Mouse (Mus musculus) T-helper 17 cell (primary cell): ENCODE measurements around the gene 1110008L16Rik.

Experiments
- in situ Hi-C, 2 experiments: fragments of 300-600 bp; cut with MboI, MseI; formaldehyde crosslinking; loops; 1 replicate in 1 of 2; 2 replicates in 1 of 2; pipeline ENCODE4 v1.15.1; 2025; ENCODE audit warnings: high pct_unique_total_duplicates in 2 of 2

The 1110008L16Rik gene

GRCm38 (mm10) chr12:55389132-55390081 lies 90.0 kb downstream of the 1110008L16Rik start:
- in situ Hi-C loops, result loop anchor here (5.0 kb wide), 2 partner anchors 72 to 77 kb away; no protein-coding TSS in a partner anchor

GRCm38 (mm10) chr12:55392120-55392519 lies 92.7 kb downstream of the 1110008L16Rik start:
- in situ Hi-C loops, result loop anchor here in 1 of 2 experiments (5.0 kb wide), 1 partner anchor 80 kb away; no protein-coding TSS in a partner anchor

GRCm38 (mm10) chr12:55392733-55393577 lies 93.6 kb downstream of the 1110008L16Rik start:
- in situ Hi-C loops, result loop anchor here in 1 of 2 experiments (5.0 kb wide), 1 partner anchor 81 kb away; no protein-coding TSS in a partner anchor

- in situ Hi-C loops, result loop anchor here in 1 of 2 experiments (5.0 kb wide), 1 partner anchor 97 kb away; the partner anchor contains the start of gene Nfkbia
These were observed 96.2 kb downstream of the 1110008L16Rik start for GRCm38 (mm10) chr12:55395601-55396000.

GRCm38 (mm10) chr12:55396536-55396935 lies 97.2 kb downstream of the 1110008L16Rik start:
- in situ Hi-C loops, result loop anchor here in 1 of 2 experiments (5.0 kb wide), 1 partner anchor 96 kb away; the partner anchor contains the start of gene Nfkbia

GRCm38 (mm10) chr12:55397544-55398239 lies 98.3 kb downstream of the 1110008L16Rik start:
- in situ Hi-C loops, result loop anchor here in 1 of 2 experiments (5.0 kb wide), 1 partner anchor 95 kb away; the partner anchor contains the start of gene Nfkbia

GRCm38 (mm10) chr12:55398240-55399127 lies 99.1 kb downstream of the 1110008L16Rik start:
- in situ Hi-C loops, result loop anchor here in 1 of 2 experiments (5.0 kb wide), 1 partner anchor 94 kb away; the partner anchor contains the start of gene Nfkbia

GRCm38 (mm10) chr12:55399128-55399677 lies 99.8 kb downstream of the 1110008L16Rik start:
- in situ Hi-C loops, result loop anchor here in 1 of 2 experiments (5.0 kb wide), 1 partner anchor 93 kb away; the partner anchor contains the start of gene Nfkbia

- in situ Hi-C loops, result loop anchor here in 1 of 2 experiments (5.0 kb wide), 1 partner anchor 89 kb away; no protein-coding TSS in a partner anchor
These were observed 108.5 kb downstream of the 1110008L16Rik start for GRCm38 (mm10) chr12:55407888-55408287.

GRCm38 (mm10) chr12:55415255-55415654 lies 115.9 kb downstream of the 1110008L16Rik start:
- in situ Hi-C loops, result no loop called here

- in situ Hi-C loops, result no loop called here
These were observed 116.4 kb downstream of the 1110008L16Rik start for GRCm38 (mm10) chr12:55415762-55416161.

- in situ Hi-C loops, result no loop called here
These were observed 120.8 kb downstream of the 1110008L16Rik start for GRCm38 (mm10) chr12:55420220-55420619.

- in situ Hi-C loops, result no loop called here
These were observed 122.7 kb downstream of the 1110008L16Rik start for GRCm38 (mm10) chr12:55422057-55422456.

- in situ Hi-C loops, result no loop called here
These were observed 126.9 kb downstream of the 1110008L16Rik start for GRCm38 (mm10) chr12:55426300-55426699.

GRCm38 (mm10) chr12:55429201-55429600 lies 129.8 kb downstream of the 1110008L16Rik start:
- in situ Hi-C loops, result no loop called here

GRCm38 (mm10) chr12:55429956-55430355 lies 130.6 kb downstream of the 1110008L16Rik start:
- in situ Hi-C loops, result no loop called here
